ENCODE assay signal across 9 mouse cellular contexts in the genomic region with DNA sequence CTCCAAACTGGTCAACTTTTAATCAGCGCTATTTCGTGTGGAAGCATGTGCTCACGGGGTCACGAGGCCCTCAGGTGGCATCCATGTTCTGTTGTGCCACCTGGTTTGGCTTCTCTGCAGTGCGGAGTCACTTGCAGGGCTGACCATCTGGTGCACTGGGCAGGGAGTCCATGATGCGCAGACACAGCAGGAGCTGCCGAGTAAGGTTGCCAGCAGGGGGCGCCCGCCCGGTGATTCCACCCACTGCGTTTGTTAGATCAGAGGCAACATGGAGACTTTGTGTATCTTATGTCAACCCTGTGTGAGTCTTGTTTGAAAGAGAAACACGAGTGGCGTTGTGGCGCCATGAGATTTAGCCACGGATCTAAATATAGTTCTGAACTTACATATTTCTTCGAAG.
DNase-seq lines count a peak whose midpoint lies in the region; ATAC-seq and TF ChIP-seq lines count a peak whose summit lies in the region.
"Had no signal": no experiment of that assay in that cellular context is flagged by ENCODE, and none has a peak within 500 bp of the region (broad histone marks: within the 10 kb centered on the region; RNA-seq: fewer than 3 reads in every experiment).

No protein-coding gene starts in this region.

- no peaks in the 10 kb centered on the region for H3K9me3 ChIP-seq in forebrain, embryonic 13.5 days (replicated peaks)
- H3K9me3 ChIP-seq: neural tube, embryonic 12.5 days had no signal

- TF ChIP-seq CTCF in bone marrow, adult 2 months (IDR thresholded peaks at IDR 0.05; ENCODE audit: control insufficient read depth, insufficient read depth, low read length): peak; percentile 46
- peak; percentile 28; the same call in 1 of the 2 replicates for TF ChIP-seq CTCF in lung, adult 2 months (IDR thresholded peaks at IDR 0.05; ENCODE audit: insufficient read depth, low read length)

- ATAC-seq in activated CD4-positive, CD25-positive, alpha-beta regulatory T cell, adult 4 months: no peak
- ATAC-seq in forebrain, embryonic 13.5 days: no peak

- H3K36me3 ChIP-seq in forebrain, embryonic 13.5 days (ENCODE audit: poor library complexity, severe bottlenecking): no peaks in the 10 kb centered on the region
- H3K36me3 ChIP-seq: neural tube, embryonic 12.5 days had no signal

- no peak overlapping the region for H3K4me2 ChIP-seq in forebrain, embryonic 13.5 days
- H3K4me2 ChIP-seq: neural tube, embryonic 12.5 days had no signal

- no peak overlapping the region for H3K4me3 ChIP-seq in bone marrow, adult 2 months (replicated peaks; ENCODE audit: control insufficient read depth, low read depth, low read length)
- H3K4me3 ChIP-seq in lung, adult 2 months (replicated peaks; ENCODE audit: extremely low read depth, low read depth, low read length): no peak overlapping the region
- no peak overlapping the region for H3K4me3 ChIP-seq in forebrain, embryonic 13.5 days
- H3K4me3 ChIP-seq: neural tube, embryonic 12.5 days had no signal

- no peak overlapping the region for H3K9ac ChIP-seq in forebrain, embryonic 13.5 days
- H3K9ac ChIP-seq: neural tube, embryonic 12.5 days had no signal

- intact Hi-C loops in gastrocnemius, postnatal 36 days (cut with DNase I): loop anchor here (10.0 kb wide), 1 partner anchor 130 kb away; no protein-coding TSS in a partner anchor

- no peaks in the 10 kb centered on the region for H3K27me3 ChIP-seq in forebrain, embryonic 13.5 days
- H3K27me3 ChIP-seq: neural tube, embryonic 12.5 days had no signal

- 82% methylated on average over 16 of the region's 16 CpGs for WGBS in bone marrow, adult 2 months
- 94% methylated on average over 16 of the region's 16 CpGs for WGBS in lung, adult 2 months
- WGBS in forebrain, embryonic 13.5 days: 92% methylated on average over 16 of the region's 16 CpGs

- no peaks in the 10 kb centered on the region for H3K4me1 ChIP-seq in bone marrow, adult 2 months (ENCODE audit: control insufficient read depth, insufficient read depth, low read length)
- H3K4me1 ChIP-seq in lung, adult 2 months (ENCODE audit: control insufficient read depth, insufficient read depth, low read length): no peaks in the 10 kb centered on the region
- no peaks in the 10 kb centered on the region for H3K4me1 ChIP-seq in forebrain, embryonic 13.5 days
- H3K4me1 ChIP-seq: neural tube, embryonic 12.5 days had no signal

- peak; percentile 45 for DNase-seq in gastrocnemius, postnatal 10 days
- no peak for DNase-seq in gastrocnemius, postnatal 36 days
- DNase-seq in A20 (ENCODE audit: low read depth, low spot score): peak; percentile 63
- DNase-seq in lung, adult 2 months: peak; percentile 54
- no peak for DNase-seq in spleen, postnatal 4 days (ENCODE audit: low spot score in 2 of 2)

- H3K27ac ChIP-seq in bone marrow, adult 2 months (ENCODE audit: control insufficient read depth, insufficient read depth, low read depth, low read length, poor library complexity): no peak overlapping the region
- no peak overlapping the region for H3K27ac ChIP-seq in forebrain, embryonic 13.5 days
- H3K27ac ChIP-seq: neural tube, embryonic 12.5 days had no signal

- no peak for TF ChIP-seq POLR2A in bone marrow, adult 2 months (IDR thresholded peaks at IDR 0.05; ENCODE audit: borderline replicate concordance, control insufficient read depth, low read depth, low read length)
- no peak for TF ChIP-seq POLR2A in lung, adult 2 months (IDR thresholded peaks at IDR 0.05; ENCODE audit: borderline replicate concordance, extremely low read depth, low read depth, low read length)

Comparison
In these comparisons a context has a peak if more than half of its experiments do, and no peak if none do; other contexts are left out.
1. DNase-seq: peak in gastrocnemius, postnatal 10 days (single experiment), A20 (single experiment) and lung, adult 2 months (single experiment); none in gastrocnemius, postnatal 36 days (0 of 2) and spleen, postnatal 4 days (0 of 2).